Mouse (Mus musculus): ENCODE data around the gene Rtn4r.
A peak's percentile ranks its signal among the peaks of the same experiment; 100 is the strongest.

DNA sequence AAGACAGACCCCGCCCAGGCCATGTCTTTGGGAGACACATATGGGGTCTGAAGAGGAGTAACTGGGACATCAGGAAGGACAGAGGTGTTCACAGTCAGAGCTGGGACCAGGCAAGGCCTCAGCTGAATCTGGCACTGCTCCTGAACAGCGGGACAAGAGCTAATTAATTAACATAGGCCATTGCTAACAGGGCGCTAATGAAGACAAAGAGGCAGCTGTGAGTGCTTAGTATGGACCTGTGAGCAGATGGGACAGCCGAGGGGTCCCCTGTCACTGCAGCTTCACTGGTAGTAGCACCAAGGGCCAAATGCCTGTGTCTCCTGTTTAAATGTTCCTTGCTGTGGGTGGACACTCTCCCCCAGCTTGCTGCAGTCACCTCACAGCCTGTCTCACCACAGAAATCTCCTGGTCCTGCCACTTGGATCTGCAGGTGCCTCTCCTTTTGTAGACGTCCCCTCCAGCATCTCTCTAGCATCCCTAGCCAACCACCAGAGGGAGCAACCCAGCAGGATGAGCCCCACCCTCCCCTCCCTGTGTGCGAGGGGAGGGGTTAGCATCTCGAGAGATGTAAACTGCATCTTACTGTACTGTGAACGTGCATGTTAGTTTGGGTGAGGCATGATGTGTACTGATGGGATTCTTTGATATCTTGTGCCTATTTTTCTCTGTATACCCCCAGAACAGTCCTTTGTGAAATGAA, 8.3 kb upstream of the Rtn4r start:
- no peak for TF ChIP-seq POLR2A (IDR thresholded peaks at IDR 0.05; ENCODE audit: control insufficient read depth in 1 of 2, insufficient read depth in 1 of 2, low read depth in 1 of 2, low read length in 2 of 2, poor library complexity in 1 of 2)
- TF ChIP-seq SIN3A (IDR thresholded peaks at IDR 0.05; ENCODE audit: low read length), result no peak
- TF ChIP-seq EP300 (IDR thresholded peaks at IDR 0.05; ENCODE audit: low read depth in 1 of 2, low read length in 2 of 2), result no peak
- no peak for TF ChIP-seq MAX (IDR thresholded peaks at IDR 0.05; ENCODE audit: low read length)
- TF ChIP-seq CTCF (IDR thresholded peaks at IDR 0.05 in 2 of 3, conservative IDR thresholded peaks at IDR 0.05 in 1 of 3; ENCODE audit: control insufficient read depth in 1 of 3, insufficient read depth in 1 of 3, low read depth in 2 of 3, low read length in 3 of 3, poor library complexity in 1 of 3, severe bottlenecking in 1 of 3), result peak; percentile 67 to 90 (median 84)
- TF ChIP-seq CHD1 (IDR thresholded peaks at IDR 0.05; ENCODE audit: low read depth, low read length), result no peak
- TF ChIP-seq GATA1 (IDR thresholded peaks at IDR 0.05; ENCODE audit: low read depth, low read length), result no peak
- no peak for TF ChIP-seq USF2 (IDR thresholded peaks at IDR 0.05; ENCODE audit: borderline replicate concordance in 1 of 2, insufficient read depth in 1 of 2, low read depth in 1 of 2, low read length in 2 of 2)
- TF ChIP-seq E2F4 (IDR thresholded peaks at IDR 0.05; ENCODE audit: borderline replicate concordance, low read depth, low read length), result no peak
- TF ChIP-seq RAD21 (IDR thresholded peaks at IDR 0.05; ENCODE audit: low read depth, low read length), result peak; percentile 55
- TF ChIP-seq HCFC1 (IDR thresholded peaks at IDR 0.05; ENCODE audit: low read depth, low read length), result no peak
- TF ChIP-seq BHLHE40 (IDR thresholded peaks at IDR 0.05; ENCODE audit: borderline replicate concordance, low read depth, low read length), result no peak
- peak; percentile 97 for TF ChIP-seq MAZ (IDR thresholded peaks at IDR 0.05; ENCODE audit: low read depth, low read length)
